In genomic region chr10:88261186-88261585, GRCm38 (mm10) we compare ENCODE assay signal across 23 mouse cellular contexts.
DNase-seq lines count a peak whose midpoint lies in the region; ATAC-seq and TF ChIP-seq lines count a peak whose summit lies in the region.
"Had no signal": no experiment of that assay in that cellular context is flagged by ENCODE, and none has a peak within 500 bp of the region (broad histone marks: within the 10 kb centered on the region; RNA-seq: fewer than 3 reads in every experiment).

No protein-coding gene starts in this region.

- ATAC-seq in kidney, postnatal 0 days (replicated peaks; ENCODE audit: low FRiP score, low read depth), result no peak
- ATAC-seq: activated CD4-positive, CD25-positive, alpha-beta regulatory T cell, adult 4 months; inflammation-experienced regulatory T-cells, adult 6 months; liver, postnatal 0 days had no signal

- 25% methylated on average over 3 of the region's 3 CpGs for WGBS in kidney, postnatal 0 days

- H3K27ac ChIP-seq in kidney, postnatal 0 days, result no peak overlapping the region
- H3K27ac ChIP-seq: gastrocnemius, adult 2 months; heart, embryonic 13.5 days; hindbrain, embryonic 13.5 days; layer of hippocampus, adult 2 months; neural tube, embryonic 15.5 days had no signal

- TF ChIP-seq CTCF in kidney, postnatal 0 days (IDR thresholded peaks at IDR 0.05; ENCODE audit: low read depth), result no peak

- H3K4me1 ChIP-seq in kidney, postnatal 0 days (replicated peaks; ENCODE audit: insufficient read depth, low read length), result 0 out of 2 replicates have a peak, but pooled peaks cover 3% of the 10 kb centered on the region

- no peaks in the 10 kb centered on the region for H3K9me3 ChIP-seq in kidney, postnatal 0 days (replicated peaks; ENCODE audit: low read length)
- H3K9me3 ChIP-seq: heart, embryonic 13.5 days; hindbrain, embryonic 13.5 days; neural tube, embryonic 15.5 days had no signal

- H3K27me3 ChIP-seq in kidney, postnatal 0 days (ENCODE audit: insufficient read depth, low read length), result no peaks in the 10 kb centered on the region
- H3K27me3 ChIP-seq: heart, embryonic 13.5 days; hindbrain, embryonic 13.5 days; neural tube, embryonic 15.5 days had no signal

- no peak overlapping the region for H3K4me2 ChIP-seq in kidney, postnatal 0 days (ENCODE audit: low read length)
- H3K4me2 ChIP-seq: hindbrain, embryonic 13.5 days; liver, embryonic 11.5 days; midbrain, embryonic 11.5 days; neural tube, embryonic 15.5 days had no signal

- DNase-seq in embryo, embryonic 10.5 days (ENCODE audit: low spot score), result peak; percentile 13
- no peak for DNase-seq in embryo, embryonic 9.5 days (ENCODE audit: extremely low spot score)
- peak; percentile 53 for DNase-seq in kidney, postnatal 0 days (ENCODE audit: low spot score)
- no peak for DNase-seq in kidney, adult 18-20 months
- DNase-seq in urinary bladder, postnatal 14 days (ENCODE audit: low spot score), result peak; percentile 3
- DNase-seq in urinary bladder, postnatal 25 days (ENCODE audit: low spot score), result no peak
- DNase-seq in ovary, adult 18-20 months (ENCODE audit: low spot score), result no peak
- no peak for DNase-seq in thymus, postnatal 10 days (ENCODE audit: low spot score in 2 of 2)
- DNase-seq: adrenal gland, adult 8-10 months; cerebellum, adult 18-20 months; cerebellum, postnatal 14 days; gastrocnemius, adult 2 months; kidney, postnatal 14 days; liver, postnatal 0 days; thymus, postnatal 25 days had no signal

- H3K4me3 ChIP-seq in kidney, postnatal 0 days (replicated peaks; ENCODE audit: low read depth, low read length), result no peak overlapping the region
- H3K4me3 ChIP-seq: gastrocnemius, adult 2 months; hindbrain, embryonic 13.5 days; layer of hippocampus, adult 2 months; neural tube, embryonic 15.5 days had no signal

- no peaks in the 10 kb centered on the region for H3K36me3 ChIP-seq in kidney, postnatal 0 days (ENCODE audit: insufficient read depth, low read length)
- H3K36me3 ChIP-seq: heart, embryonic 13.5 days; hindbrain, embryonic 13.5 days; neural tube, embryonic 15.5 days had no signal

- H3K9ac ChIP-seq in kidney, postnatal 0 days (ENCODE audit: low read depth, low read length), result no peak overlapping the region
- H3K9ac ChIP-seq: heart, embryonic 13.5 days; hindbrain, embryonic 13.5 days; liver, postnatal 0 days; neural tube, embryonic 15.5 days had no signal

Comparison
In these comparisons a context has a peak if more than half of its experiments do, and no peak if none do; other contexts are left out.
1. DNase-seq: peak in embryo, embryonic 10.5 days (single experiment), kidney, postnatal 0 days (single experiment) and urinary bladder, postnatal 14 days (single experiment); none in embryo, embryonic 9.5 days (single experiment), kidney, adult 18-20 months (single experiment), urinary bladder, postnatal 25 days (single experiment), ovary, adult 18-20 months (single experiment) and thymus, postnatal 10 days (0 of 2).